Mouse (Mus musculus): ENCODE results near the gene Syce1l. TPM values are rescaled to one million over a fixed set of nuclear protein-coding genes. Genes with fewer than 3 reads are reported as not detected.

The Syce1l gene
- polyA plus RNA-seq, 1 experiment from 2014 or later, result not detected

DNA sequence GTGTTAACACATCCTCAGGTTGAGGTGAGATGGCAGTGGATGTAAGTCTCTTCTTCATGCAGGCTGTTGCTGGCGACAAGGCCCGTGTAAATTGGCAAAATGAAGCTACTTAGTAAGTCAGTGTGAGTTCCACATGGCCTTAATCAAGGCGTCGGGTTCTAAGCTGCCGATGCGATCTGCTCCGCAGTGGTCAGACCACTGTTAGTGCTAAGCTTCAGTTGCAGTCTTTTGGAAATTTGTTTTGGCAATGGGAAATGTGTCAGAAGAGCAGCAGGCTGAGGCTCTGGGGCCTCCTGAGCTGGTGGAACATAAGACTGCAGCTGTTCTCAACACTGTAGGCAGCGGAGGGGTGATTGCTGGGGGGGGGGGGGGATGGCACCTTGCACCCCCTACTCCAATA is 22.9 kb downstream of the Syce1l start:
- ATAC-seq (ENCODE audit: insufficient read depth, low FRiP score), result no peak
- H3K4me2 ChIP-seq (ENCODE audit: low read depth, low read length), result no peak overlapping the region
- no peak overlapping the region for H3K27ac ChIP-seq (ENCODE audit: low read length)
- no peaks in the 10 kb centered on the region for H3K9me3 ChIP-seq (replicated peaks; ENCODE audit: control insufficient read depth, low read length)
- H3K4me3 ChIP-seq (replicated peaks; ENCODE audit: low read length), result no peak overlapping the region
- no peaks in the 10 kb centered on the region for H3K27me3 ChIP-seq (ENCODE audit: control insufficient read depth, insufficient read depth, low read length)
- WGBS, result 60% methylated on average over 8 of the region's 8 CpGs
- no peaks in the 10 kb centered on the region for H3K4me1 ChIP-seq (ENCODE audit: control insufficient read depth, insufficient read depth, low read length)
- peak overlapping the region; percentile 25; the same call in 1 of the 2 replicates for H3K9ac ChIP-seq (ENCODE audit: low read length)
- no peaks in the 10 kb centered on the region for H3K36me3 ChIP-seq (ENCODE audit: control insufficient read depth, insufficient read depth, low read length)

DNA sequence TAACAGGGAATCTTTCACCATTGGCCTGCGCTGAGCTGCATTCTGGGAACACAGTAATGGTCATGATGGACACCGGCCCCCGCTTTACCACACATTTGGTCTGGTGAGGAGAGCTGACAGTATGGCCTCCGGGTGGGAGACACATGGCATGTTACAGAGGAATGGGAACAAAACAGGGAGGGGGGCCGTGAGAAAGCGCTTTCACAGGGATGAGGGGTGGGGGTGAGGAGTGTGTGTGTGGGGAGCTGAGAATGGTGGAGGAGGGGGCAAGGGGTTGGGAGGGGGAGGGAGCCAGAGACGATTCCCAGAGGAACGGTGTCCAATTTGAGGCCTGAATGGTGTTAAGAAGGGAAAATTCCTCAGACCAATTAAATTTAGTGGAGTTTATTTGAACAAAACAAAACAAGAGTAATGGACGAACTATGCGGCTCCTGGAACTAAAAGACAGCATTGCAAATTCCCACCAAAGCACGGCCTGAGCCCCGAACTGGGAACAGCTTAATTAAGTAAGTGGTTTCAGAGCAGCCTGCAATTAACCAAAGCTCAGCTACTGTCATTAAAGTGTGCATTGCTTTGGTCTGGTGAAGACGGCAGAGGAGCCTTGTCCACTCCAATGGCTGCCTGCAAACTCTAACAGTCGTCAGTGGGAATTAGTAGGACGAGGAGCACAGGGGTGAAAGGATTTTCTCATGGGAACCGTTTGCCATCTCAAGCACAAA is 23.9 kb downstream of the Syce1l start:
- Histone ChIP-seq H3K4me2 (ENCODE audit: low read depth, low read length) (no peak overlapping the region), H3K36me3 (ENCODE audit: control insufficient read depth, insufficient read depth, low read length) (no peaks in the 10 kb centered on the region), H3K9ac (ENCODE audit: low read length) (no peak overlapping the region), H3K4me3 (replicated peaks; ENCODE audit: low read length) (no peak overlapping the region), H3K4me1 (ENCODE audit: control insufficient read depth, insufficient read depth, low read length) (no peaks in the 10 kb centered on the region), H3K27me3 (ENCODE audit: control insufficient read depth, insufficient read depth, low read length) (no peaks in the 10 kb centered on the region), H3K9me3 (replicated peaks; ENCODE audit: control insufficient read depth, low read length) (no peaks in the 10 kb centered on the region), H3K27ac (ENCODE audit: low read length) (no peak overlapping the region)
- WGBS, result 62% methylated on average over 16 of the region's 16 CpGs
- ATAC-seq (ENCODE audit: insufficient read depth, low FRiP score), result no peak

- ATAC-seq (ENCODE audit: insufficient read depth, low FRiP score), result no peak
- no peak overlapping the region for H3K4me2 ChIP-seq (ENCODE audit: low read depth, low read length)
- H3K36me3 ChIP-seq (ENCODE audit: control insufficient read depth, insufficient read depth, low read length), result no peaks in the 10 kb centered on the region
- WGBS, result 78% methylated on average over 10 of the region's 10 CpGs
- H3K4me3 ChIP-seq (replicated peaks; ENCODE audit: low read length), result no peak overlapping the region
- no peaks in the 10 kb centered on the region for H3K27me3 ChIP-seq (ENCODE audit: control insufficient read depth, insufficient read depth, low read length)
- no peak overlapping the region for H3K9ac ChIP-seq (ENCODE audit: low read length)
- no peaks in the 10 kb centered on the region for H3K4me1 ChIP-seq (ENCODE audit: control insufficient read depth, insufficient read depth, low read length)
- H3K9me3 ChIP-seq (replicated peaks; ENCODE audit: control insufficient read depth, low read length), result no peaks in the 10 kb centered on the region
- no peak overlapping the region for H3K27ac ChIP-seq (ENCODE audit: low read length)
These were observed 26.9 kb downstream of the Syce1l start for GRCm38 (mm10) chr8:113669924-113670323.

DNA sequence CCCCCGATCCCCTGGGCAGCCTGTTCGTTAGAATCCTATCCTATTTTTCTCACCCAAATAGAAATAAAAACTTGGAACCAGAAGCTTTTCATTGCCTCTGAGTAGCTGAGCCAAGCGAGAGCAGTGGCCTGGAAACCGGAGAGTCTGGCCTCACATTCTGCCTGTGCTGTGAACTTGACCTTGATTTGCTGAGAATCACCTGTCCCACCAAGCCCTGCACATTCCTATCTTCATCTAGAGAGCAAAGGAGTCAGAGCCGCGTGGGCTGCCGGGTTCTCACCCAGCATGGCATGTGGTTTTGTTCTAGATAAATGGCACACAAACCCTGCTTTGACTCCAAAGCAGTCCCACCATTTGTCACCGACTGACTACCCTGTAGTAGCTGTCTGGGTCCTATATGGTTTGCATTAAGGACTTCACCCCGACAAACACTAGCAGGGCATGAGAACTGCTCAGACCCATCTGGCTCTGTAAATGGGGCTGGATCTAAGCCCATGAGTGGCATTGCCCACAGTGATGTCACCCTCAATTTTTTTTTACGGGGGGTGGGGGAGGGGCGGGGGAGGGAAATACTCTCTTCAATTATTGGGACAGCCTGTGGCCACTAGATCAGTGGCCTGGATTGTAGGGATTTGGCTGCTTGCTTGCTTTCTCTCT is 29.7 kb downstream of the Syce1l start:
- no peaks in the 10 kb centered on the region for H3K36me3 ChIP-seq (ENCODE audit: control insufficient read depth, insufficient read depth, low read length)
- no peak for ATAC-seq (ENCODE audit: insufficient read depth, low FRiP score)
- no peak overlapping the region for H3K9ac ChIP-seq (ENCODE audit: low read length)
- H3K4me3 ChIP-seq (replicated peaks; ENCODE audit: low read length), result no peak overlapping the region
- H3K4me1 ChIP-seq (ENCODE audit: control insufficient read depth, insufficient read depth, low read length), result no peaks in the 10 kb centered on the region
- 75% methylated on average over 11 of the region's 11 CpGs for WGBS
- H3K27ac ChIP-seq (ENCODE audit: low read length), result no peak overlapping the region
- no peaks in the 10 kb centered on the region for H3K27me3 ChIP-seq (ENCODE audit: control insufficient read depth, insufficient read depth, low read length)
- H3K4me2 ChIP-seq (ENCODE audit: low read depth, low read length), result no peak overlapping the region
- H3K9me3 ChIP-seq (replicated peaks; ENCODE audit: control insufficient read depth, low read length), result no peaks in the 10 kb centered on the region

- Histone ChIP-seq H3K27me3 (ENCODE audit: control insufficient read depth, insufficient read depth, low read length) (no peaks in the 10 kb centered on the region), H3K9ac (ENCODE audit: low read length) (no peak overlapping the region), H3K4me1 (ENCODE audit: control insufficient read depth, insufficient read depth, low read length) (no peaks in the 10 kb centered on the region), H3K9me3 (replicated peaks; ENCODE audit: control insufficient read depth, low read length) (no peaks in the 10 kb centered on the region), H3K27ac (ENCODE audit: low read length) (no peak overlapping the region), H3K4me2 (ENCODE audit: low read depth, low read length) (no peak overlapping the region), H3K4me3 (replicated peaks; ENCODE audit: low read length) (no peak overlapping the region), H3K36me3 (ENCODE audit: control insufficient read depth, insufficient read depth, low read length) (no peaks in the 10 kb centered on the region)
- no peak for ATAC-seq (ENCODE audit: insufficient read depth, low FRiP score)
- 53% methylated on average over 3 of the region's 3 CpGs for WGBS
These were observed 30.3 kb downstream of the Syce1l start for GRCm38 (mm10) chr8:113673300-113673699.

DNA sequence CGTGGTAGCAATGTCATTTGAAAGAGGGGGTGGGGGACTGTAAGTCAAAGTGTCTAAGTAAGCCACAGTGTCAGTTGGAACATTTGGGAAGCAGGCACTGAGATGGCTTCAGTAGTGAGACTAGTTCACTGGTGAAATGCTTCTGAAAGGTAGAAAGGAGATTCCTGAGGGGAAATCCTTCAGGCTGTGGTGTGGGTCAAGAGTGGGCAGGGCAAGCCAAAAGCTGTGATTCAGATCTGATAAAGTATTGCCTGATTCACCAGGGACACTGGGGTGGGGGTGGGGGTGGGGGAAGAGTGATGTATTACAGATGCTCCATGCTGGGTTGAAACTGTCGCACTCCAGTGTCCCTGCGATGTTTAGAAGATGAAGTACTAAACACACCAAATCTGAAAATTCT is 31.6 kb downstream of the Syce1l start:
- ATAC-seq (ENCODE audit: insufficient read depth, low FRiP score), result no peak
- WGBS, result 60% methylated on average over 3 of the region's 3 CpGs
- Histone ChIP-seq H3K27me3 (ENCODE audit: control insufficient read depth, insufficient read depth, low read length) (no peaks in the 10 kb centered on the region), H3K36me3 (ENCODE audit: control insufficient read depth, insufficient read depth, low read length) (no peaks in the 10 kb centered on the region), H3K4me2 (ENCODE audit: low read depth, low read length) (no peak overlapping the region), H3K4me3 (replicated peaks; ENCODE audit: low read length) (no peak overlapping the region), H3K9me3 (replicated peaks; ENCODE audit: control insufficient read depth, low read length) (no peaks in the 10 kb centered on the region), H3K9ac (ENCODE audit: low read length) (no peak overlapping the region), H3K27ac (ENCODE audit: low read length) (no peak overlapping the region), H3K4me1 (ENCODE audit: control insufficient read depth, insufficient read depth, low read length) (no peaks in the 10 kb centered on the region)

DNA sequence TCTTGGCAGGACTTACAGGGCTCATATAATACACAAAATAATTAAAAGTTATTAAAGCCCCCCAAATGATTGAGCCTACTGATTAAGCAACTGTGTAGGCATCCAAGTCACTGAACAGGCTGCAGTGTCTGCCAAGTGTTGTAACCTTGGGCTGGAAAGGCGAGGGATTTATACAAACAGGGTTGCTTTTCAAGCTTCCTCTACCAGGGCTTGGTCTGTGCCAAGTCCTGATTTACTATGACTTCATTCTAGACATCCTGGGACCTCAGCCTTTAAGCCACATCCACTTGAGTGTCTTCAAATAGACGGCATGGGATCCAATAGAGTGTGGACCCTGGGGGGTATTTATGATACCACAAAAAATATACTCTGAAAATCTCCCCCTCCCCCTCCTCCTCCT is 32.3 kb downstream of the Syce1l start:
- no peak overlapping the region for H3K9ac ChIP-seq (ENCODE audit: low read length)
- H3K9me3 ChIP-seq (replicated peaks; ENCODE audit: control insufficient read depth, low read length), result no peaks in the 10 kb centered on the region
- H3K36me3 ChIP-seq (ENCODE audit: control insufficient read depth, insufficient read depth, low read length), result no peaks in the 10 kb centered on the region
- no peak overlapping the region for H3K4me2 ChIP-seq (ENCODE audit: low read depth, low read length)
- 52% methylated on average over 2 of the region's 2 CpGs for WGBS
- H3K27me3 ChIP-seq (ENCODE audit: control insufficient read depth, insufficient read depth, low read length), result no peaks in the 10 kb centered on the region
- H3K4me1 ChIP-seq (ENCODE audit: control insufficient read depth, insufficient read depth, low read length), result no peaks in the 10 kb centered on the region
- no peak overlapping the region for H3K4me3 ChIP-seq (replicated peaks; ENCODE audit: low read length)
- no peak overlapping the region for H3K27ac ChIP-seq (ENCODE audit: low read length)
- ATAC-seq (ENCODE audit: insufficient read depth, low FRiP score), result no peak

GRCm38 (mm10) chr8:113676811-113677210 is 33.8 kb downstream of the Syce1l start:
- WGBS, result 92% methylated on average over 1 of the region's 1 CpGs
- H3K4me1 ChIP-seq (ENCODE audit: control insufficient read depth, insufficient read depth, low read length), result no peaks in the 10 kb centered on the region
- H3K27ac ChIP-seq (ENCODE audit: low read length), result no peak overlapping the region
- H3K9ac ChIP-seq (ENCODE audit: low read length), result no peak overlapping the region
- ATAC-seq (ENCODE audit: insufficient read depth, low FRiP score), result no peak
- no peak overlapping the region for H3K4me2 ChIP-seq (ENCODE audit: low read depth, low read length)
- H3K36me3 ChIP-seq (ENCODE audit: control insufficient read depth, insufficient read depth, low read length), result no peaks in the 10 kb centered on the region
- no peak overlapping the region for H3K4me3 ChIP-seq (replicated peaks; ENCODE audit: low read length)
- no peaks in the 10 kb centered on the region for H3K9me3 ChIP-seq (replicated peaks; ENCODE audit: control insufficient read depth, low read length)
- no peaks in the 10 kb centered on the region for H3K27me3 ChIP-seq (ENCODE audit: control insufficient read depth, insufficient read depth, low read length)

- no peak overlapping the region for H3K27ac ChIP-seq (ENCODE audit: low read length)
- 70% methylated on average over 3 of the region's 3 CpGs for WGBS
These were observed 36.3 kb downstream of the Syce1l start for GRCm38 (mm10) chr8:113679361-113679760.

More at GRCm38 (mm10) chr8:113679361-113679760, 36.3 kb downstream of the Syce1l start:
- no peaks in the 10 kb centered on the region for H3K27me3 ChIP-seq (ENCODE audit: control insufficient read depth, insufficient read depth, low read length)
- ATAC-seq (ENCODE audit: insufficient read depth, low FRiP score), result no peak
- H3K9me3 ChIP-seq (replicated peaks; ENCODE audit: control insufficient read depth, low read length), result no peaks in the 10 kb centered on the region
- no peak overlapping the region for H3K4me3 ChIP-seq (replicated peaks; ENCODE audit: low read length)
- H3K4me2 ChIP-seq (ENCODE audit: low read depth, low read length), result no peak overlapping the region
- no peaks in the 10 kb centered on the region for H3K36me3 ChIP-seq (ENCODE audit: control insufficient read depth, insufficient read depth, low read length)
- H3K9ac ChIP-seq (ENCODE audit: low read length), result no peak overlapping the region
- no peaks in the 10 kb centered on the region for H3K4me1 ChIP-seq (ENCODE audit: control insufficient read depth, insufficient read depth, low read length)

Measured in stomach, embryonic 16.5 days (tissue).